Mouse (Mus musculus) small intestine, adult 2 months (tissue): ENCODE data around the gene 4930451I11Rik. TPM values are rescaled to one million over a fixed set of nuclear protein-coding genes. Genes with fewer than 3 reads are reported as not detected.

Experiments used
- H3K27ac ChIP-seq: fragments of 200-500 bp; 2 replicates; pipeline ENCODE4 v1.5.1; 2012; ENCODE audit warnings: low read depth, low read length, control low read depth, inconsistent platforms; ENCODE audit not compliant: insufficient read depth
- H3K27me3 ChIP-seq: fragments of 200-500 bp; 2 replicates; pipeline ENCODE4 v1.6.1; 2012; ENCODE audit warnings: mild to moderate bottlenecking, moderate library complexity, low read length, inconsistent platforms; ENCODE audit not compliant: control insufficient read depth, insufficient read depth
- H3K36me3 ChIP-seq: fragments of 200-500 bp; 2 replicates; pipeline ENCODE4 v1.6.1; 2012; ENCODE audit warnings: mild to moderate bottlenecking, low read length, control low read depth, inconsistent platforms; ENCODE audit not compliant: control insufficient read depth, insufficient read depth
- H3K4me1 ChIP-seq: fragments of 200-500 bp; 2 replicates; pipeline ENCODE4 v1.6.1; 2012; ENCODE audit warnings: low read length, inconsistent platforms, mixed read lengths; ENCODE audit not compliant: control insufficient read depth, insufficient read depth, insufficient read length
- H3K4me3 ChIP-seq: fragments of 200-500 bp; 2 replicates; pipeline ENCODE4 v1.5.1; 2012; ENCODE audit warnings: low read depth, mild to moderate bottlenecking, control low read depth, inconsistent platforms, low read length, moderate library complexity
- CTCF ChIP-seq: fragments of 200-500 bp; IDR thresholded peaks from 2 replicates; pipeline ENCODE4 v1.5.1; 2012; ENCODE audit warnings: low read depth, mild to moderate bottlenecking, control low read depth, inconsistent platforms, low read length, moderate library complexity, mixed read lengths; ENCODE audit not compliant: insufficient replicate concordance, insufficient read length; ENCODE audit errors: extremely low read depth
- POLR2A ChIP-seq: fragments of 200-500 bp; IDR thresholded peaks from 2 replicates; pipeline ENCODE4 v1.6.1; 2012; ENCODE audit warnings: low read depth, mild to moderate bottlenecking, control low read depth, inconsistent platforms, low read length, moderate library complexity
- WGBS: fragments of 180-500 bp; shearing (Covaris S2); methylation state at CpG from one replicate; pipeline ENCODE4 v1.1.7; 2018; 5-methylcytosine and 5-hydroxymethylcytosine counted together
- polyA plus RNA-seq: library from polyadenylated mRNA; depleted of rRNA; stranded (reverse); fragments of >200 nt; gene quantifications from 2 replicates; pipeline ENCODE4 v1.2.3, GENCODE M21; 2012; rRNA removed

4930451I11Rik gene
- polyA plus RNA-seq, result not detected in 2 replicates

GRCm38 (mm10) chr7:126831539-126831938 lies at the start of gene 4930451I11Rik:
TSS of gene 4930451I11Rik (minus strand) at chr7:126831639.
- Histone ChIP-seq H3K4me3 (peak within 1 kb of the TSS; percentile 33), H3K27me3 (0 out of 2 replicates have a peak, but pooled peaks cover 8% of the 10 kb centered on the region), H3K36me3 (no peaks in the 10 kb centered on the region), H3K27ac (no peak within 1 kb of the TSS), H3K4me1 (peaks cover 3% of the 10 kb centered on the region; the same call in 1 of the 2 replicates)
- WGBS, result 55% methylated on average over 5 of the region's 5 CpGs
- TF ChIP-seq POLR2A (no peak), CTCF (no peak)

- H3K4me3 ChIP-seq, result no peak overlapping the region
- H3K27me3 ChIP-seq, result no peaks in the 10 kb centered on the region
- 0 out of 2 replicates have a peak overlapping the region, but pooled peaks have one; percentile 6 for H3K27ac ChIP-seq
- WGBS, result 80% methylated on average over 6 of the region's 6 CpGs
- H3K36me3 ChIP-seq, result peaks cover 42% of the 10 kb centered on the region
- H3K4me1 ChIP-seq, result peaks cover 7% of the 10 kb centered on the region
- TF ChIP-seq POLR2A, result no peak
- TF ChIP-seq CTCF, result no peak
These were observed 49.6 kb upstream of the 4930451I11Rik start for GRCm38 (mm10) chr7:126881040-126881439.

- H3K27ac ChIP-seq, result no peak overlapping the region
- peaks cover 74% of the 10 kb centered on the region for H3K36me3 ChIP-seq
- H3K4me3 ChIP-seq, result no peak overlapping the region
- TF ChIP-seq POLR2A, result no peak
- TF ChIP-seq CTCF, result no peak
- 100% methylated on average over 1 of the region's 1 CpGs for WGBS
- no peaks in the 10 kb centered on the region for H3K27me3 ChIP-seq
- peaks cover 3% of the 10 kb centered on the region; the same call in 1 of the 2 replicates for H3K4me1 ChIP-seq
These were observed 45.8 kb upstream of the 4930451I11Rik start for GRCm38 (mm10) chr7:126877239-126877638.

- Histone ChIP-seq H3K27me3 (no peaks in the 10 kb centered on the region), H3K4me1 (no peaks in the 10 kb centered on the region), H3K4me3 (no peak overlapping the region), H3K27ac (no peak overlapping the region), H3K36me3 (peaks cover 83% of the 10 kb centered on the region)
- 91% methylated on average over 2 of the region's 2 CpGs for WGBS
- TF ChIP-seq POLR2A (no peak), CTCF (no peak)
These were observed 39.1 kb upstream of the 4930451I11Rik start for GRCm38 (mm10) chr7:126870520-126870891.

- 92% methylated on average over 23 of the region's 23 CpGs for WGBS
- Histone ChIP-seq H3K36me3 (peaks cover 79% of the 10 kb centered on the region), H3K27me3 (no peaks in the 10 kb centered on the region), H3K27ac (no peak overlapping the region), H3K4me3 (no peak overlapping the region), H3K4me1 (no peaks in the 10 kb centered on the region)
- TF ChIP-seq CTCF, result no peak
- no peak for TF ChIP-seq POLR2A
These were observed 38.5 kb upstream of the 4930451I11Rik start for GRCm38 (mm10) chr7:126869780-126870519.

GRCm38 (mm10) chr7:126868003-126868402 lies 36.6 kb upstream of the 4930451I11Rik start:
- no peak overlapping the region for H3K27ac ChIP-seq
- H3K36me3 ChIP-seq, result peaks cover 69% of the 10 kb centered on the region
- TF ChIP-seq POLR2A (no peak), CTCF (no peak)
- no peak overlapping the region for H3K4me3 ChIP-seq
- peaks cover 8% of the 10 kb centered on the region; the same call in 1 of the 2 replicates for H3K4me1 ChIP-seq
- no peaks in the 10 kb centered on the region for H3K27me3 ChIP-seq
- WGBS, result 80% methylated on average over 12 of the region's 12 CpGs

GRCm38 (mm10) chr7:126867534-126867933 lies 36.1 kb upstream of the 4930451I11Rik start:
- no peaks in the 10 kb centered on the region for H3K27me3 ChIP-seq
- no peak overlapping the region for H3K4me3 ChIP-seq
- H3K27ac ChIP-seq, result no peak overlapping the region
- WGBS, result 82% methylated on average over 2 of the region's 2 CpGs
- H3K4me1 ChIP-seq, result peaks cover 11% of the 10 kb centered on the region; the same call in 1 of the 2 replicates
- no peak for TF ChIP-seq POLR2A
- TF ChIP-seq CTCF, result no peak
- peaks cover 64% of the 10 kb centered on the region for H3K36me3 ChIP-seq

- H3K36me3 ChIP-seq, result peaks cover 33% of the 10 kb centered on the region
- no peak overlapping the region for H3K27ac ChIP-seq
- TF ChIP-seq POLR2A, result no peak
- TF ChIP-seq CTCF, result no peak
- 70% methylated on average over 6 of the region's 6 CpGs for WGBS
- peaks cover 18% of the 10 kb centered on the region; the same call in 1 of the 2 replicates for H3K4me1 ChIP-seq
- no peak overlapping the region for H3K4me3 ChIP-seq
- H3K27me3 ChIP-seq, result no peaks in the 10 kb centered on the region
These were observed 32.4 kb upstream of the 4930451I11Rik start for GRCm38 (mm10) chr7:126863791-126864190.
